Mouse (Mus musculus) telencephalon, adult 2 months (tissue): ENCODE data around the gene Cnnm3.

Experiments
- DNase-seq: peaks from one replicate; pipeline ENCODE4 v3.0.0-alpha.2; 2011; ENCODE audit warnings: low read depth, low spot score

Cnnm3 gene

DNA sequence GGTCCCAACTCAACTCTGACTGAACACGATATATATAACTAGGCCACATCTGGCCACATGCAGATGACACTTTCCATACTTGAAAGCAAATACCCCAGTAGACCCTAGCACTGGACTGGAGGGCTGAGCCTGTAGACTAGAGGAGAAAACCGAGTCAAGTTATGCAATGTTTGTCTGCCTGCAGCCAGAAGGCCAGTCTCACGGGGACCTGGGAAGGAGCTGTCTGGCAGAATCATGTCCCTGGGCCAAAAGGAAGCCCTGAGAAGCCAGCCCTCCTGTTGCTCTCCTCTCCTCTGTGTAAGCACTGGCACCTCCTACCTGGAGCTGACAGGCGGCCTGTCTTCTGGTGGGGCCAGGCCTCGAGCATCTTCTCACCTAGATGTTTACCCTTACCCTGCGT lies 63.7 kb downstream of the Cnnm3 start:
- DNase-seq = no peak

GRCm38 (mm10) chr1:36576991-36577675 lies 65.5 kb downstream of the Cnnm3 start:
- DNase-seq = no peak
